Mouse (Mus musculus): Measurements from ENCODE around the gene Acacb.

The Acacb gene

DNA sequence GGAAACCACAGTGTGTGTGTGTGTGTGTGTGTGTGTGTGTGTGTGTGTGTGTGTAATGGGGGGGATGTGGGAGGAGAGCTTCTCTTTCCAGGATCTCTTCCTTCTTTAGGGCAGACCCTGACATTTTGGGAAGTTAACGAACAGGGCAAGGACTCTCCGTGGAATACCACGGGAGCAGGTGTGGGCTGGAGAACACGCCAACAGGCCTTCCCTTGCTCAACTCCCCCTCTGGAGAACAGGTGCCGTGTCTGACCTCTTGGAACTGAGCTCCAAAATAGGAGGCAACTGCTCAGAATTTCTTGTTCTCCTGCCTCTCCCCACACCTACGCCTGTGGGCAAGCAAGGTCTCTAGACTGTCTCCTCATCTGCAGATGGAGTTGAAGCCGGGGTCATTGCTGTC lies 123.2 kb downstream of the Acacb start:
- no peak for DNase-seq (ENCODE audit: low spot score)

DNA sequence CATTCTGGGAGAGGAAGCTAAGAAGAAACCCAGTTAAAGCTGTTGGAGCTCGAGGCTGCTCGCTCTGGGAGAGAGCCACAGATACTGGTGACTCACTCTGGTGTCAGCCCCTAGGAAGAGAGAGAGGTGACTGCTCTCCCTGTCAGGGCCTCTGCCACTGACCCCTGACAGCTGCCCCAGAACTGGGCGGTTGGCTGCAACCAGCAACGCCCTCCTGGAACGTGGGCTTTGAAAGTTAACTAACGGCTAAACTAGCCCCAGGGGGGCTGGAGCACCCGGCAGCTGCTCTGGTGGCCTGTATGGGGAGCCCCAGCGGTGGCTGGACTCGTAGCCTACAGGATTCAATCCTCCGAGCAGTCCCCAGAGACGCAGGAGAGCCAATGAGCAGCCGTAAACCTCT lies 123.6 kb downstream of the Acacb start:
- no peak for DNase-seq (ENCODE audit: low spot score)

DNA sequence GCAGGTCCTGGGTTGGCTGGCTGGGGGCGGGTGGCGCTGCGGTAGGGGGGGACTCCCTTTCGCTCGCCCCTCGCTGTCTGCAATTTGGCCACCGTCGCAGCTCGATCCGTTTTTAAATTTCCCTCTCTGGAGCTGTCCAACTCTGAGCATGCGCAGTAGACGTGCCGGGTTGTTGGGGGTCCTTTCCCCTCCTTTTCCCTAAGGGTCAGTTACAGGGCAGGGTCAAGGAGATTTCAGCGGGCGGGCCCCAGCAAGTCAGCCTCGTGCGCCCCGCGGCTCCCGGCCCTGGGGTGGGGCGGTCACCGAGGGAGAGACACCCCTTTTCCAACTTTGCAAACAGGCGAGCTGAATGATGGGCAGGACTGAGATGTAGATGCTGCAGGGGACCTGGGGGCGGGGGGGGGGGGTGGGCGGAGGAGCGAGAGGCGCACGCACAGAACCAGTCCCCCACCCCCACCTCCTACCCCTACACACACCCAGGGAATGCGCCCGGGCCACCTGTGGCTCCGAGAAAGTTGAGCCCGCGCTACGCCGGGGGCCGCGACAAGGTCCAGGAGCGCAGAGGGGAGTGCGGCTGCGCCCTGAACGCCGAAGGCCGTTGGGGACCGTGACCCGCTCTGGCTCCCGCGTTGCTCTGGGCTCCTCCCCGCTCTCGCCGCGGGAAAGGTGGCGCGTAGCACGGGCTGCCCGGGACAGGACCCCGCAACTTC lies 127.5 kb downstream of the Acacb start, which contains the start of gene Foxn4:
TSS of gene Foxn4 (minus strand) at position 115 of the 710 bp plus-strand sequence.
- DNase-seq (ENCODE audit: low spot score) = no peak

DNA sequence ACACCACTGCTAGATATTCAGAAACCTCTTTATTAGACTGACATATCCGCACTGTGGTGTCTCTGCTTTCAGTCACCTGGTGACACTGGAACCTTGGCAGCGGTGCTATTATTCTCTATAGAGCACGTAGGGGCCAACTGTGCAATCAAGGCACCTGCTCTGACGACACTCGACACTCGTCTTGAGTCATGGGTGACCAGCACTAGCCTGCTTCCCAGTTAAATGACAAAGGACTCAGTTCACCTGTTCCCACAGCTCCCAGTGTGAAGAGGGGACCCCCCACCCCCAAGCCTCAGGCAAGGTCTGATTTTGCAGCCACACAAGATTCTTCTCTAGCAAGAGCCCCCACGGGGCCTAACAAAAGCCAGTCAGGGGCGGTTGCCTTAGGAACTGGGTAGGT lies 129.0 kb downstream of the Acacb start:
- no peak for DNase-seq (ENCODE audit: low spot score)

DNA sequence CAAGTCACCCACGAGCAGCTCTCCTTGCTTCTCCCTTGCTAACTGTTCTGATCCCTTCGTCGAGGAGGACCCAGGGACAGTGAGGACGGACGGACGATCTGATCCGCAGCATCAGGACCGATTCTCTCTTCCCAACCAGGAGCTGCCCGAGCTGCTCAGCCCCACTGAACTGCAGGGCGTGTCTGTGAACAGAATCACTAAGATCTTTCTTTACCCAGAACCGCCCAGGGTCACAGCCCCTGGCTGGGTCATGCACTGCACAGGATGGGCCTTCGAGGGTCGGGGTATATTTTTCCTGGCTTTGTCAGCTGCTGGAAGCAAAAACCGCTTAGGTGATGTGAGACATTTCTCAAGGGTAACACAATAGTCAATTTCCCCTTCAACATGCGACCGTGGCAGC lies 129.7 kb downstream of the Acacb start:
- no peak for DNase-seq (ENCODE audit: low spot score)

DNA sequence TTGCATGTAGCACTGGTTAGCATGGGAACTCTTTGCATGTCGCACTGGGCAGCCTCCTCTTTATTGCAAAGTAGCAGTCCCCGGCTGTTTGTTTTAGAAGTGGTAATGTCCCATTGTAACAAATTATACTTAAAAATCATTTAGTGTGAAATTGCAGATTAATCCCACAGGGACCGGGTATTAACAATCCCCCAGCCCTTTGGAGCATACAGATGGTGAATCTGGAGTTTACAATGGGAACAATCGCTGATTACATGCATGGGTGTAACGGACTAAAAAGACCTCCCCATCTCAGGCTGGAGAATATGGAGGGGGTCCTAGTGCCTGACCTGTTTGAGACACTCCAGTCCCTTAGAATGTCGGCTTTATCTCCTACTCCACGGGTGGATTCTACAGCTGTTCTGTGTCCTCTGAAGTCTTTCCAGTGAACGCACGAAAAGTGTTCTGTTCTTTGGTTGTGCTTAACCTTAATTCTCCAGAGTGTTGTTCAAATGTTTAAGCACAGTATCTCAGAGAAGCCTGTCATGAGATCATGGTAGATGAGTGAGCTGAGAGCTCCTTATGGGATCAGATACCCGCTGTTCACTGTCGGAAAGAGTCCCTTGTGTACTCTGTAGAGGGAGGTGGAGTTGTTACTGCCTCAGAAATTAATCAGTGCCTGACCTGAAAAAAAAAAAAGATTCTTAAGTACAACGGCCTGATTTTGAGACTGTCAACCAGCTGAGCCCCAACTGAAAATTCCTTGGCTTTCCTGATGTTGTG lies 133.2 kb downstream of the Acacb start:
- no peak for DNase-seq (ENCODE audit: low spot score)

DNA sequence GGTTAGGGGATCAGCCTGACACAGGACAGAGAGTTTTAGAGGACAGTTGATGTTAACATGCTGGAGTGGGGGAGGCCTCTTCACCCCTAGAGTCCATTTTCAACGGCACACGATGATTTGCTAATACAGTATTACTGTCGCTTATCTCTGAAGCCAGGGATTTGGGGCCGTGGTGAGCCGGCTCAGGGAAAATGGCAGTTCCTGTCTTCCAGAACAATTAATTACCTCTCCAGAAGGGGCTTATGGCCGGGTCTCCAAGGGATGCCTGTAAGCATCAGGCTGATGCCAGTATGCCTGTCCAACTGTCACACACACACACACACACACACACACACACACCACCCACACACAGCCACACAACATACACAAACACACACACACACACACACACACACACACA lies 136.0 kb downstream of the Acacb start:
- DNase-seq (ENCODE audit: low spot score) = no peak

DNA sequence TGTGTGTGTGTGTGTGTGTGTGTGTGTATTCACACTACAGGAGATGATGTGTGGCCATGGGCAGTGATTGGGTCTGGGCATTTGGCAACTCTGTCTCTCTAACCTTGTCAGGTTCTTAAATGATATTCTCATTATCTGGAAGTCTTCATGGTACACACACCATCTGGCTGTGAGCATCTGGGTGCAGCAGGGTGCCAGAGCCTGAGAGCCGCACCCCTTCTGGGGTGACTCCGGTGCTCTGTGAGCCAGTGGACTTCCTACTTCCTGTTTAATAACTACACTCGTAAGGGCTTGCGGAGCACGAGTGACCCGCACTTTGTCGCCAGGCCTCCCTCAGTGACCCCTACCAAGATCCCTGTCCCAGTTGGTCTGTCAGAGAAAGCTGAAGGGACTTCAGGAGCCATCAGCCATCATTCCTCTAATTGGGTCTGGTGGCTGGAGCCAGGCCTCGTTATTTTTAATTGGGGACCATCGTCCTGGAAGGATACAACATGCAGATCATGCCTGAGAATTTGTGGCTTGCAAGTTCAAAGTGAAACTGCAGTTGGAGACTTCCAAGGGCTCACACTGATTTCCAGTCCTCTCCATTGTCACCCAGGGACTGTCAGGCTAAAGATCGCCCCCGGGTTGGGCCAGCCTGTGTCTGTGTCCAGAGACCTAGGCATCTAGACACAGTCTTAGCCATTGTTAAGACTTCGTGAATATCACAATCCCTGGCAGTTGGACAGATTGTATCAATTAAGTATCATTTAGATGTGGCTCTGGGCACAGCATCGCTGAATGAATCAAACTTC lies 138.5 kb downstream of the Acacb start:
- no peak for DNase-seq (ENCODE audit: low spot score)

DNA sequence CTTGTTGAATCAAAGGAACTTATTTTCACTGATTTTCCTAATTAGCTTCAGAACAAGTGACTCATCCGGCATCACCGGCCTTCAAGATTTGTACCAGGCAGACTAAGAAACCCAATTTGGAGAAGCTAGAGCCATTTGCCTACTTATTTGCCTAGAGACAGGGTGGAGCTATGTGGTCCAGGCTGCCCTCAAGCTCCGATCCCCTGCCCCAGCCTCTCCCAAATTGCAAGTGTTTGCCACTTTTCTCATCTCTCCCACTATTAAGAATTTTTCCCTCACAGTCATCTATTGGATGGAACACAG lies 139.0 kb downstream of the Acacb start:
- DNase-seq (ENCODE audit: low spot score) = no peak

DNA sequence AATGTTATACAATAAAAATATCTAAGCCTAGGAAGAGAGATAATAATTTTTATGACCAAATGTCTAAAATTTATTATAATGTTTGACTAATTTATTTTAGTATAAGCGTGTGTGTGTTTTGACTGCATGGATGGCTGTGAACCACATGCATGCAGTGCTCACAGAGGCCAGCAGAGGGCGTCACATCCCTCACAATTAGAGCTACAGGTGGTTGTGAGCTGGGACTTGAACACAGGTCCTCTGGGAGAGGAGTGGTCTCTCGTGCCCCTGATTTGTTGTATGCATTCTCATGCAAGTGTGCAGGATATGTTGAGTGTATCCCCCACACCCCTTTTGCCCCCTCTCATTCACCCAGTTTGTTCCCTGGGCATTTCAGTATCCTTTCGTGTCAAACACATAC lies 139.8 kb downstream of the Acacb start:
- no peak for DNase-seq (ENCODE audit: low spot score)

DNA sequence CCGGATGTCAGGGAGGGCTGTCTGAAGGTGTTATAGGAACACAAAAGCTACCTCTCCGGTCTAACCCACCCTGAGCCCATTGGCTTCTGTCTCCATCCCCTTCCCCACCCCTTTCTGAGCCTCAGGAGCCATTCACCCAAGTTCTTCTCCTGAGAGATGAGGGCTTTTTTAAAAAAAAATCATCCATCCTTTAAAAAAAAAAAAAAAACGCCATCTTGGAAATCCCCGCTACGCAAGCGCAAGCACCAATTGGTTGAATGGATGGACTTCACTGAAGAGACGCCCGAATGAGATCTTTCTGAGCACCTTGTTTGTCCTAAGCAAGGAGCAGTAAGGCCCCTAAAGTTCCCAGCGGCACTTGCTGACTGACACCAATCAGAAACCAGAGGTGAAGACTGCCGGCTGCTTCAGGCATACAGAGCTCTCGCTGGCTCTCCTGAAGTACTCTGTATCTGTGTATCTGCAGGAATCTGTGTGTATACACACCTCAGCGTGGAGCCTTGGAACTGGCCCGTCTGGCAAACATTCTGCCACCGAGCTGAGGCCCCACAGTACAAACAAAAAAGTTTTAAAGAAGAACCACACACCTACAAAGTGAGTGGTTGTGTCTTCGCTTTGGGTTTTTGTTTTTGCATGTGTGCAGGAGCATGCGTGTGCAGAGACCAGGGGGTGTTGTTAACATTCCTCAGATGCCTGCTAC lies 140.7 kb downstream of the Acacb start:
- DNase-seq (ENCODE audit: low spot score) = no peak

DNA sequence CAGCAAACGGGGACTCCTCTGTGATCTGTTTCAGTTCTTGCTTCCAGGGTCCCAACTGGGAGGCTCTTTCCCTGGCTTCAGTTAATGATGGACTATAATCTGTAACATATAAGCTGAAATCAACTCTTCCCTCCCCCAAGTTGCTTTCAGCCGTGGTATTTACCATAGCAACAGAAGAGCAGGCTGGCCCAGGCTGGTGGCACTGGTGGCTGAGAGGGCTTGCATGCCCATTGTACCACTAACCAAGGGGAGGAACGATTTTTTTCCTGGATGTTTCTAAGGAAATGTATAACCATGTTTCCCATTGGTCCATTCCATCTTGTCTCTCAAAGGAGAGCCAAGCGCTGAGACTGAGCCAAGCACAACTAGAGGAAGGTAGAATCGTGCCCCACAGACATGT lies 142.1 kb downstream of the Acacb start:
- DNase-seq (ENCODE audit: low spot score) = no peak

DNA sequence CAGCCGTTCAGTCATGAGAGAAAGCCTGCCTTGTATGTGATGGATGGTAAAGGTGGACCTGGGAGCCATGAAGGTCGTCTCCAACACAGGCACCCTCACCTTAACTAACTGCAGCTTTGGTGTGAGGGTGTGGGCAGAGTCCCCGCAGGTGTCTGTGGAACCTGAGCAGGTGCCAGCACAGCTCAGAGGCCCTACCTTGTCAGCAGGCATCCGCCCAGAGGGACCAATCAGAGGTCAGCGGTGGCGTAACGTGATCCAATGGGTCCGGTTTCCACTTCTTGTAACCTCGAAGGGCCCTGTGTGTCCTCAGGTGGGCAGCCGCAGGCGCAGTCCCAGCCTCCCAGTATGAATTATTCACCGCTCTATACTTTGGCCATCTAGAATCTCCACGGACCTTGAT lies 142.5 kb downstream of the Acacb start, which contains the start of gene Myo1h:
TSS of gene Myo1h (plus strand) at position 293 of the 400 bp plus-strand sequence.
- no peak for DNase-seq (ENCODE audit: low spot score)

DNA sequence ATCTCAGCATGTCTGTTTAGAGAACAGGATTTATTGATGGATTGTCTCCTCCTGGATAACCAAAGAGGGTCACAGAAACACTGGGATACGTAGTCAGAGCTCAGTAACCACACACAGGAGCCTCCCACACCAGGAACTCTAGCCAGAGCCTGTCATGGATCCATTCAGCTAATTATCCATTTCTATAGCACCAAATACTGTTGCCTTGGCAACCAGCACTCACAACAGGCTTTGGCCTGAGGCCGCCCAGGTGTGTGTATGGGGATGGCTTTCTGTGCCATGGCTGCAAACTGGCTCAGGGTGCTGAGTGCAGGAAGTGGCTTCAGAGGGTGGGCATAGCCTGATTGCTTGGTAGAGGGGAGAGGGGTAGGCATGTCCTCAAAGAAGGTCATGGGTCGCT lies 143.7 kb downstream of the Acacb start:
- DNase-seq (ENCODE audit: low spot score) = no peak

DNA sequence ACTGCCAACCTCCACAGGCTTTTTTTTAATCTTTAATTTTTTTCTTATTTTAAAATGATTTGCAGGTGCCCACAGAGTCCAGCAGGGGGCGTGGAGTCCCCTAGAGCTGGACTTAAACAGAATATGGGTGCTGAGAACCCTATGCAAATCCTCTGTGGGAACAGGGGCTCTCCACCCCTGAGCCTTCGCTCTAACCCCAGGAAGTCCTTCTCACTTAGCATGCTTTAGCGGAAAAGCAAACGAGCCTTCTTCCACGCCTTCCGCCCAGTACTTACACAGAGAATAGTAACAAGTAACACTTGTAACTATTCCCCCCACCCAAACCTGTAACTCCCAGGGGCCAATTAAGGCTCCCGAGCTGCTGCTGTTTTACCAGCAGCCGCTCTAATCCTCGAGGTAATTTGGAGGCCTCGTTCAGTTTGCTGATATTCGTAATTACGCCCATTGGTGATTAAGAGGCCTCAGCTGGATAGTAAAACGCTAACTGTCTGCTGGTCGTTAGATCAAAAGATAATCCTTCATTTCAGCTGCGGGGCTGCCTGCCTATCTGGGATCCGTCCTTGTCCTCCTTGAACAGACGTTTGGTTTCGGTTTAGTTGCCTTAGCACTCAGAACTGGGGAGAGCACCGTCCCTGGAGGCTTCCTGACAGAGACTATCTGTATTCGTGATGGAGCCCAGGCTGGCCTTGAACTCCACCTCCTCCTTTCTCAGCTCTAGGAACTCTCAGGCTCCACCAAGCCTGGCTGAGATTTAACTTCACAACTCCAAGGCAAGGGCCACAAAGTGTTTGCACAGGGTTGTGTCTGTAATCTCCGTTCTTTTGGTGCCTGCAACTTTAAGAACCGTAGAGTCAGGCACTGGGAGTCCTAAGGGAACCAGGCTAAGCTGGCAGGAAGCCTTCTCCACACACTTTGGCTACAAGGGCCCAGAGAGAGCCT lies 150.6 kb downstream of the Acacb start:
- DNase-seq (ENCODE audit: low spot score) = no peak

DNA sequence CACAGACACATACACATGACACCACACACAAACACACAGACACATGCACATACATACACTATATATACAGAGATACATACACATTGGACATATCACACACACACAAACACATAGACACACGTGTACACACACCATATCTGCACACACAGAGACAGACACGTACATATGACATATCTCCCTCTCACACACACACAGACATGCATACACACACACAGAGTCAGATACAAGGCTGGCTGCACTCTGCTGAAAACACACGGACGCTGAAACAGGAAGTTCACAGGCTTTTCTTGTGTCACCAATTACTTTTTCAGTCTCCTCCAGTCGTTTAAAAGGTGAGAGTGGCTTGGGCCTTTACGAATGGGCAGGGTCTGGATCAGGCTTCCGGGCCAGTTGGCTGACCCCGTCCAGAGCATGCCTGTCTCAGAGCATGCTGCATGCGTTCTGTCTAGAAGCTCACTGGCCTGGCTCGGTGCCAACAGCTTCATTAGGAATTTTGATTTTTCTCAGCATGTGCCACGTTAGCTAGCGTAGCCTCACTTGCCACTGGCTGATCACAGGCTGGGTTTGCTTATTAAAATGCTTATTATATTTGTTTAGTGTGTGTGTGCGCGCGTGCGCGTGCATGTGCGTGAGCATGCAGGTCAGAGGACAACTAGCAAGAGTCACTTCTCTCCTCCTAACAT lies 152.0 kb downstream of the Acacb start:
- no peak for DNase-seq (ENCODE audit: low spot score)

DNA sequence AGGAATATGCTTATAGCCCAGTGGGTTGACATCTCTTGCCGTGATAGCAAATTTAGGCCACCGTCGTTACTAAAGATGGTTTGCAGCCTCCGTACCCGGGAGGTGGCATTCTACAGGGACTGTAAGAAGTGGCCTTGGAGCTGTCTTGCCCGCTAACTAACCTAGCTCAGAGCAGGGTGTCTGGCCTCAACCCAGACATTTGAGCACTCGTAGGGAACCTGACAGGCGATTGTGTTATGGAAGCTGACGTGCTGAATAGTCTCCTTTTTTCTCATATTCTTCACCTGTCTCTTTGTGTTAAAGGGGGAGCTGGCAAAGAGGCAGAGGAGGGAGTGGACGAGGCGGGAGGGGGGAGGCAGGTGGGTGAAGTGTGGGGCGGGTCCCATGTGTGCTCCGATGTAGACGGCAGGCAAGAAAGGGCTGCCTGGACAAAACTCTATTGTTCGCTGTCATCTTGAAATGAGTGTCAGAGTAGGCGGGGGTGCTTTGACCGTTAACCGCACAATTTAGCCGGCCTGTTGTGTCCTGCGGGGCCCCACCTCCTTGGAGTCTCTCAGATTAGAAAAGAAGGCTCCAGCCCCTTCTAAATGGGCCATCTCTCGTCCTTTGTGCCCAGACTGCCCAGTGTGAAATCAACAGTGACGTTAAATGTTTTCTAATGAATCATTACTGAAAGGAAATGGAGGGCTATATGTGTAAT lies 153.0 kb downstream of the Acacb start:
- no peak for DNase-seq (ENCODE audit: low spot score)

DNA sequence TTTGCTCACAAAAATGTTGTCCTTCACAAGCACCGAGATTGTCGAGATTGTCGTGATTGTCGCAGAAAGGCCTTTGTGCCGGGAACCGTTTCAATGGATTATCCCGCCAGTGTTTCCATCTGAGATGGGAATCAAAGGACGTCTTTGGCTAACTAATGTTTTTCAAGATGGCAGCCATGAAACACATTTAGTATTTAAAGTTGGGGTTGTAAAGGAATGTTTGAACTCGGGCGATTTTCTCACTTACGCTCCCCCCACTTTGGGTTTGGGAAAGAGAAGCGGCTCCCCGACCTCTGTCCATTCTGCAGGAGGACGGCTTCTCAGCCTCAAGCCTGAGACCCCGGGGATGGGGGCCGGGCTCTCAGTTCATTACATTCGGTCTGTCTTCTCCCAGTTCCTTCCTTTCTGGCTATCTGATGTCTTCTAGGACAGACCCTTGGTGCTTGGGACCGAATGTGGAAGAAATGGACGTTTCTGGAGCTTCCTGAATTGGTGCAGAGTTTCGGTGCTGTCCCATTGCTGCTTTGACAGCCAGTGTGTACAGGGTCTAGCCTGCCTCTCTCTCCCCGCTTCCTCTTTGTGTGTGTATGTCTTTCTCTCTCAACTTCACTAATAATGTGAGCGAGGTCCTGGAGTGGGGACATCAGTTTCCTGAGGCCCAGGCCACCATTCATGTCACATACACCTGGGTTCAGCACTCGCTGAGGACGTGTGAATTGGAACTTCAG lies 153.7 kb downstream of the Acacb start:
- no peak for DNase-seq (ENCODE audit: low spot score)
